ENCODE assay signal across 19 mouse cellular contexts in the genomic region with DNA sequence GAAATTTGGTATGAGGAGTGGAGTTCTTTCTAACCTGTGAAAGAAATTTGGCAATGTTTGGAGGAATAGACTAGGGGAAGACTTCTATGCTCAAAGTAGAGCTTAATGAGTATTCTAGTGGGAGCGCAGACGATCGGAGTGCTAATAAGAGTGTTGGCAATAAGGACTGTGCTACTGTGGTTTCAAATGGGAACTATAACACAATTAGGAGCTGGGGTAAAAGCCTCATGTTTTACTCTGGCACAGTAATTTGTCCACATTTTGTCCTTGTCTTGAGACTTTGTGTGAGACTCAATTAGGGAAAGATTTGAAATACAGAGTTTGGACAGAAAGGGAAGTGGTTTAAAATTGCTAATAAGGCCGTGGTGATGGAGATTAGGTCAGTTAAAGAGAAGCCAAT. TPM values are rescaled to one million over a fixed set of nuclear protein-coding genes. Genes with fewer than 3 reads are reported as not detected.
"Had no signal": no experiment of that assay in that cellular context is flagged by ENCODE, and none has a peak within 500 bp of the region (broad histone marks: within the 10 kb centered on the region; RNA-seq: fewer than 3 reads in every experiment).

No protein-coding gene starts in this region.

- H3K4me1 ChIP-seq: midbrain, embryonic 10.5 days; midbrain, embryonic 12.5 days; neural tube, embryonic 13.5 days; neural tube, embryonic 15.5 days had no signal

- ATAC-seq: midbrain, embryonic 16.5 days had no signal

- DNase-seq: lung, embryonic 14.5 days; lung, postnatal 10 days; lung, postnatal 4 days; midbrain, embryonic 14.5 days; retina, postnatal 1 day; right cerebral cortex, adult 18-20 months; right cerebral cortex, postnatal 25 days; right cerebral cortex, postnatal 4 days; spleen, adult 18-20 months; thymus, adult 18-20 months; thymus, postnatal 14 days; thymus, postnatal 36 days had no signal

- H3K27me3 ChIP-seq: midbrain, embryonic 12.5 days; neural tube, embryonic 13.5 days; neural tube, embryonic 15.5 days had no signal

- H3K36me3 ChIP-seq: midbrain, embryonic 10.5 days; midbrain, embryonic 12.5 days; neural tube, embryonic 13.5 days; neural tube, embryonic 15.5 days had no signal

- H3K9ac ChIP-seq: lung, embryonic 14.5 days; midbrain, embryonic 12.5 days; neural tube, embryonic 13.5 days; neural tube, embryonic 15.5 days had no signal

- H3K4me2 ChIP-seq: lung, embryonic 14.5 days; midbrain, embryonic 12.5 days; neural tube, embryonic 13.5 days; neural tube, embryonic 15.5 days had no signal

- H3K4me3 ChIP-seq: midbrain, embryonic 10.5 days; midbrain, embryonic 12.5 days; myocyte; neural tube, embryonic 13.5 days; neural tube, embryonic 15.5 days had no signal

- H3K27ac ChIP-seq: midbrain, embryonic 10.5 days; midbrain, embryonic 12.5 days; neural tube, embryonic 13.5 days; neural tube, embryonic 15.5 days had no signal

- H3K9me3 ChIP-seq: midbrain, embryonic 10.5 days; midbrain, embryonic 12.5 days; neural tube, embryonic 13.5 days; neural tube, embryonic 15.5 days had no signal

RNA-seq across cellular contexts. Expression of gene Shroom4, which starts 53.6 kb away (rescaled TPM):
- total RNA-seq: megakaryocyte-erythroid progenitor cell, adult 5-6 weeks had no signal
